In the genomic region with DNA sequence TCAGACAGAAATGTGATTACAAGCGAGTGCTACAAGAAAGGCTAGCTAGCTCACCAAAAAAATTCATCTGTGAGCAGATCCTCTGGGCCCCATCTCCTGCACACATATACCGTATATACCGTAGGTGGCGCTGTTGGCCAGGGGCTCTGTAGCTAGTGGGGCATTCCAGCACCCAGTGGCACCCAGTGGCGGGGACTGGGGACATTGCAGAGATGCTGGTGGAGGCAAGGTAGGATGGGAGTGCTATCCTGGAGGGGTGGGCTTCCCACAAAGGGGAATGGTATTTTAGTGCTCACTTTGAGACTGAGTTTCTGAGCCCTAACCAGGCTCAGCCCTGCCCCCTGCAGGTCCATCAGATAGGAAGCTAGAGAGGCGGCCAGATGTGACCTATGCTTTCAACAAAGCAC, we compare ENCODE assay signal across 8 mouse cellular contexts. TPM values are rescaled to one million over a fixed set of nuclear protein-coding genes. Genes with fewer than 3 reads are reported as not detected.
DNase-seq lines count a peak whose midpoint lies in the region; ATAC-seq and TF ChIP-seq lines count a peak whose summit lies in the region.

No protein-coding gene starts in this region.

- peak; percentile 55; the same call in 1 of the 2 replicates for ATAC-seq in forebrain, embryonic 12.5 days (ENCODE audit: low FRiP score)
- ATAC-seq in heart, postnatal 0 days (ENCODE audit: insufficient read depth, low read depth), result peak; percentile 81
- peak; percentile 71 for ATAC-seq in liver, embryonic 14.5 days (ENCODE audit: insufficient read depth)
- ATAC-seq in neural tube, embryonic 11.5 days (ENCODE audit: insufficient read depth, low FRiP score, low TSS enrichment), result no peak
- peak; percentile 37; the same call in 1 of the 2 replicates for ATAC-seq in stomach, embryonic 15.5 days (ENCODE audit: insufficient read depth, low FRiP score, low read depth)

- peak; percentile 80 for TF ChIP-seq CTCF in E14TG2a.4 (conservative IDR thresholded peaks at IDR 0.05; ENCODE audit: low read length)
- TF ChIP-seq CTCF in heart, postnatal 0 days (IDR thresholded peaks at IDR 0.05; ENCODE audit: low read depth), result peak; percentile 88
- TF ChIP-seq CTCF in liver, embryonic 14.5 days (IDR thresholded peaks at IDR 0.05; ENCODE audit: low read depth), result peak; percentile 98

- H3K27ac ChIP-seq in forebrain, embryonic 12.5 days, result no peak overlapping the region
- no peak overlapping the region for H3K27ac ChIP-seq in heart, postnatal 0 days (ENCODE audit: low read depth)
- no peak overlapping the region for H3K27ac ChIP-seq in liver, embryonic 14.5 days
- no peak overlapping the region for H3K27ac ChIP-seq in neural tube, embryonic 11.5 days (ENCODE audit: low read depth, low read length)
- H3K27ac ChIP-seq in stomach, embryonic 15.5 days, result no peak overlapping the region

- peaks cover 76% of the 10 kb centered on the region for H3K4me1 ChIP-seq in E14TG2a.4 (replicated peaks; ENCODE audit: low read depth, low read length)
- peaks cover 16% of the 10 kb centered on the region for H3K4me1 ChIP-seq in forebrain, embryonic 12.5 days
- H3K4me1 ChIP-seq in heart, postnatal 0 days (ENCODE audit: control insufficient read depth, insufficient read depth), result peaks cover 12% of the 10 kb centered on the region
- peaks cover 17 to 29% of the 10 kb centered on the region in 2 experiments for H3K4me1 ChIP-seq in liver, embryonic 14.5 days (replicated peaks; ENCODE audit: control insufficient read depth in 2 of 2, insufficient read depth in 2 of 2, low read length in 1 of 2)
- peaks cover 5% of the 10 kb centered on the region; the same call in 1 of the 2 replicates for H3K4me1 ChIP-seq in neural tube, embryonic 11.5 days (ENCODE audit: control insufficient read depth, insufficient read depth, low read length)
- peaks cover 32% of the 10 kb centered on the region for H3K4me1 ChIP-seq in stomach, embryonic 15.5 days

- 17% methylated on average over 6 of the region's 6 CpGs for WGBS in forebrain, embryonic 12.5 days
- 18% methylated on average over 6 of the region's 6 CpGs for WGBS in heart, postnatal 0 days
- WGBS in liver, embryonic 14.5 days (ENCODE audit: insufficient replicate concordance), result 13% methylated on average over 6 of the region's 6 CpGs
- 32% methylated on average over 6 of the region's 6 CpGs for WGBS in neural tube, embryonic 11.5 days
- 25% methylated on average over 6 of the region's 6 CpGs for WGBS in stomach, embryonic 15.5 days

- H3K4me3 ChIP-seq in E14TG2a.4 (replicated peaks; ENCODE audit: low read length), result no peak overlapping the region
- no peak overlapping the region for H3K4me3 ChIP-seq in forebrain, embryonic 12.5 days (replicated peaks)
- H3K4me3 ChIP-seq in heart, postnatal 0 days (ENCODE audit: low read depth, low read length), result no peak overlapping the region
- H3K4me3 ChIP-seq in liver, embryonic 14.5 days (ENCODE audit: insufficient read depth in 1 of 2, low read depth in 2 of 2, low read length in 2 of 2), result no peak overlapping the region
- no peak overlapping the region for H3K4me3 ChIP-seq in neural tube, embryonic 11.5 days (ENCODE audit: low read depth, low read length)
- no peak overlapping the region for H3K4me3 ChIP-seq in stomach, embryonic 15.5 days (replicated peaks)

- H3K36me3 ChIP-seq in E14TG2a.4 (ENCODE audit: insufficient read depth, low read length), result peaks cover 42% of the 10 kb centered on the region
- H3K36me3 ChIP-seq in forebrain, embryonic 12.5 days (replicated peaks), result peaks cover 33% of the 10 kb centered on the region
- H3K36me3 ChIP-seq in heart, postnatal 0 days (replicated peaks; ENCODE audit: control insufficient read depth, insufficient read depth, low read length), result peaks cover 26% of the 10 kb centered on the region
- H3K36me3 ChIP-seq in liver, embryonic 14.5 days (replicated peaks; ENCODE audit: control insufficient read depth, insufficient read depth, low read depth), result no peaks in the 10 kb centered on the region
- peaks cover 2% of the 10 kb centered on the region; the same call in 1 of the 2 replicates for H3K36me3 ChIP-seq in neural tube, embryonic 11.5 days (ENCODE audit: control insufficient read depth, insufficient read depth, low read length)
- H3K36me3 ChIP-seq in stomach, embryonic 15.5 days, result peaks cover 8% of the 10 kb centered on the region; the same call in 1 of the 2 replicates

- no peak overlapping the region for H3K9ac ChIP-seq in forebrain, embryonic 12.5 days
- H3K9ac ChIP-seq in heart, postnatal 0 days (replicated peaks; ENCODE audit: low read depth, low read length), result no peak overlapping the region
- no peak overlapping the region for H3K9ac ChIP-seq in liver, embryonic 14.5 days (replicated peaks)
- H3K9ac ChIP-seq in neural tube, embryonic 11.5 days (ENCODE audit: low read length), result no peak overlapping the region
- H3K9ac ChIP-seq in stomach, embryonic 15.5 days, result no peak overlapping the region

- no peak overlapping the region for H3K4me2 ChIP-seq in forebrain, embryonic 12.5 days
- H3K4me2 ChIP-seq in heart, postnatal 0 days (ENCODE audit: low read depth, low read length), result no peak overlapping the region
- H3K4me2 ChIP-seq in liver, embryonic 14.5 days (ENCODE audit: low read depth), result no peak overlapping the region
- no peak overlapping the region for H3K4me2 ChIP-seq in neural tube, embryonic 11.5 days (ENCODE audit: low read depth)
- H3K4me2 ChIP-seq in stomach, embryonic 15.5 days, result no peak overlapping the region

- H3K27me3 ChIP-seq in E14TG2a.4 (ENCODE audit: insufficient read depth, low read length), result no peaks in the 10 kb centered on the region
- H3K27me3 ChIP-seq in forebrain, embryonic 12.5 days, result peaks cover 78% of the 10 kb centered on the region
- H3K27me3 ChIP-seq in heart, postnatal 0 days (ENCODE audit: control insufficient read depth, insufficient read depth, low read length), result no peaks in the 10 kb centered on the region
- H3K27me3 ChIP-seq in liver, embryonic 14.5 days (ENCODE audit: control insufficient read depth, insufficient read depth, low read length), result no peaks in the 10 kb centered on the region
- no peaks in the 10 kb centered on the region for H3K27me3 ChIP-seq in neural tube, embryonic 11.5 days (ENCODE audit: control insufficient read depth, insufficient read depth, low read length)
- H3K27me3 ChIP-seq in stomach, embryonic 15.5 days (replicated peaks), result no peaks in the 10 kb centered on the region

- peak; percentile 53 for DNase-seq in c-Kit-negative CD71-positive TER-119-positive erythroid progenitor cells, embryonic 14.5 days (ENCODE audit: low read depth, low spot score)
- DNase-seq in heart, postnatal 0 days (ENCODE audit: low spot score), result peak; percentile 60
- DNase-seq in kidney, postnatal 25 days, result peak; percentile 79
- peak; percentile 43 to 68 (median 60) for DNase-seq in liver, embryonic 14.5 days (ENCODE audit: low read depth in 3 of 3, low spot score in 3 of 3)
- peak; percentile 73 for DNase-seq in neural tube, embryonic 11.5 days (ENCODE audit: low spot score)

- TF ChIP-seq EP300 in heart, postnatal 0 days (IDR thresholded peaks at IDR 0.05; ENCODE audit: low read depth), result no peak; the same call in 1 of the 2 replicates
- no peak for TF ChIP-seq EP300 in liver, embryonic 14.5 days (IDR thresholded peaks at IDR 0.05; ENCODE audit: low read depth)

- no peaks in the 10 kb centered on the region for H3K9me3 ChIP-seq in E14TG2a.4 (ENCODE audit: low read length)
- H3K9me3 ChIP-seq in forebrain, embryonic 12.5 days, result no peaks in the 10 kb centered on the region
- H3K9me3 ChIP-seq in heart, postnatal 0 days (replicated peaks; ENCODE audit: control insufficient read depth, low read length), result no peaks in the 10 kb centered on the region
- no peaks in the 10 kb centered on the region for H3K9me3 ChIP-seq in liver, embryonic 14.5 days (ENCODE audit: control insufficient read depth, low read length)
- H3K9me3 ChIP-seq in neural tube, embryonic 11.5 days (ENCODE audit: control insufficient read depth, low read length), result no peaks in the 10 kb centered on the region
- no peaks in the 10 kb centered on the region for H3K9me3 ChIP-seq in stomach, embryonic 15.5 days

RNA-seq across cellular contexts. Expression of a gene that starts 13.4 kb away (rescaled TPM):
- polyA plus RNA-seq in forebrain, embryonic 12.5 days (2016; fragmentation: Nextera tagmentation; extraction: Ambion mirVana), result 45.5 and 47.1 TPM in 2 replicates
- 7.3 and 33.1 TPM in 2 replicates for total RNA-seq in heart, postnatal 0 days (2014; rRNA removed; ENCODE audit: low replicate concordance)
- 31.0 and 32.4 TPM in 2 replicates for polyA plus RNA-seq in heart, postnatal 0 days (2015; fragmentation: Nextera tagmentation; extraction: Ambion mirVana)
- 3.5 and 7.5 TPM in 2 replicates for polyA plus RNA-seq in liver, embryonic 14.5 days (2012; rRNA removed)
- 15.5 and 19.0 TPM in 2 replicates for polyA plus RNA-seq in liver, embryonic 14.5 days (2014; fragmentation: Nextera tagmentation; extraction: Ambion mirVana)
- 50.7 and 56.5 TPM in 2 replicates for polyA plus RNA-seq in neural tube, embryonic 11.5 days (2014; fragmentation: Nextera tagmentation; extraction: Ambion mirVana)
- polyA plus RNA-seq in stomach, embryonic 15.5 days (2015; fragmentation: Nextera tagmentation; extraction: Ambion mirVana), result 37.5 and 43.2 TPM in 2 replicates

RNA-seq across cellular contexts. Expression of a gene that starts 13.5 kb away (rescaled TPM):
- 18.1 and 18.2 TPM in 2 replicates for polyA plus RNA-seq in forebrain, embryonic 12.5 days (2016; fragmentation: Nextera tagmentation; extraction: Ambion mirVana)
- 12.7 and 16.1 TPM in 2 replicates for total RNA-seq in heart, postnatal 0 days (2014; rRNA removed; ENCODE audit: low replicate concordance)
- 9.3 and 11.0 TPM in 2 replicates for polyA plus RNA-seq in heart, postnatal 0 days (2015; fragmentation: Nextera tagmentation; extraction: Ambion mirVana)
- polyA plus RNA-seq in liver, embryonic 14.5 days (2012; rRNA removed), result 3.4 and 3.7 TPM in 2 replicates
- 4.1 and 5.0 TPM in 2 replicates for polyA plus RNA-seq in liver, embryonic 14.5 days (2014; fragmentation: Nextera tagmentation; extraction: Ambion mirVana)
- 15.6 and 18.5 TPM in 2 replicates for polyA plus RNA-seq in neural tube, embryonic 11.5 days (2014; fragmentation: Nextera tagmentation; extraction: Ambion mirVana)
- 12.5 and 12.8 TPM in 2 replicates for polyA plus RNA-seq in stomach, embryonic 15.5 days (2015; fragmentation: Nextera tagmentation; extraction: Ambion mirVana)
